Mouse (Mus musculus) ES-E14 (cell line): ENCODE results near the gene Isg20l2. TPM values are rescaled to one million over a fixed set of nuclear protein-coding genes. Genes with fewer than 3 reads are reported as not detected.
A peak's percentile ranks its signal among the peaks of the same experiment; 100 is the strongest.

Source experiments
- DNase-seq: peaks from one replicate; pipeline ENCODE4 v3.0.0-alpha.2; 2013; ENCODE audit warnings: low read depth, low spot score
- H3K27ac ChIP-seq: 2 replicates; pipeline ENCODE4 v1.5.1; 2012; ENCODE audit warnings: low read depth, mild to moderate bottlenecking, low read length, moderate library complexity, mixed read lengths; ENCODE audit not compliant: poor library complexity, insufficient read depth, severe bottlenecking
- H3K36me3 ChIP-seq: 2 replicates; pipeline ENCODE4 v1.6.1; 2012; ENCODE audit warnings: mild to moderate bottlenecking, low read length, moderate library complexity, mixed read lengths; ENCODE audit not compliant: control insufficient read depth, poor library complexity, insufficient read depth, severe bottlenecking
- H3K4me1 ChIP-seq, 2 experiments: fragments of 150-350 bp in 1 of 2; sonication (generic) in 1 of 2; 2 replicates each; pipeline ENCODE4 v1.6.1; 2012; ENCODE audit warnings: low read length in 2 of 2, mild to moderate bottlenecking in 1 of 2, mixed read lengths in 1 of 2; ENCODE audit not compliant: control insufficient read depth in 2 of 2, insufficient read depth in 2 of 2, poor library complexity in 1 of 2
- H3K4me3 ChIP-seq, 2 experiments: fragments of 150-350 bp in 1 of 2; sonication (generic) in 1 of 2; 2 replicates each; pipeline ENCODE4 v1.5.1; 2012; ENCODE audit warnings: low read length in 2 of 2, low read depth in 1 of 2, mild to moderate bottlenecking in 1 of 2, mixed read lengths in 1 of 2; ENCODE audit not compliant: insufficient read depth in 1 of 2, poor library complexity in 1 of 2, severe bottlenecking in 1 of 2
- H3K9ac ChIP-seq: 2 replicates; pipeline ENCODE4 v1.6.1; 2012; ENCODE audit warnings: low read depth, mild to moderate bottlenecking, low read length, mixed read lengths; ENCODE audit not compliant: poor library complexity, insufficient read depth, severe bottlenecking
- H3K9me3 ChIP-seq: fragments of 150-350 bp; sonication (generic); 2 replicates; pipeline ENCODE4 v1.6.1; 2012; ENCODE audit warnings: low read depth, mild to moderate bottlenecking, low read length; ENCODE audit not compliant: control insufficient read depth, insufficient read depth
- CHD2 ChIP-seq: IDR thresholded peaks from 2 replicates; pipeline ENCODE4 v1.6.1; 2014; ENCODE audit warnings: mild to moderate bottlenecking, low read depth, low read length, inconsistent platforms
- HCFC1 ChIP-seq: IDR thresholded peaks from 2 replicates; pipeline ENCODE4 v1.6.1; 2012; ENCODE audit warnings: low read length, inconsistent platforms, borderline replicate concordance; ENCODE audit not compliant: insufficient read depth
- MAFK ChIP-seq: IDR thresholded peaks from 2 replicates; pipeline ENCODE4 v1.6.1; 2014; ENCODE audit warnings: mild to moderate bottlenecking, low read depth, low read length, inconsistent platforms; ENCODE audit not compliant: insufficient read depth
- ZC3H11A ChIP-seq: IDR thresholded peaks from 2 replicates; pipeline ENCODE4 v1.6.1; 2012; ENCODE audit warnings: low read depth, mild to moderate bottlenecking, inconsistent platforms, low read length, borderline replicate concordance
- ZNF384 ChIP-seq: IDR thresholded peaks from 2 replicates; pipeline ENCODE4 v1.6.1; 2012; ENCODE audit warnings: low read depth, low read length, inconsistent platforms
- in situ Hi-C, 2 experiments: fragments of 600-800 bp; cut with MboI; formaldehyde crosslinking; loops; one replicate each; pipeline ENCODE4 v1.15.1; 2025; ENCODE audit warnings: low sequenced_read_pairs in 2 of 2, inconsistent platforms in 1 of 2; ENCODE audit not compliant: unreplicated experiment in 2 of 2
- total RNA-seq: library from RNA; depleted of rRNA; stranded (reverse); fragments of 300-350 nt; gene quantifications from 2 replicates; pipeline ENCODE4 v1.2.3, GENCODE M21; 2012

Gene Isg20l2
- total RNA-seq, 1 experiment, result 40.1 TPM

- TF ChIP-seq ZC3H11A (no peak), ZNF384 (no peak), HCFC1 (no peak), CHD2 (no peak), MAFK (no peak)
- H3K9me3 ChIP-seq, result no peaks in the 10 kb centered on the region
- no peak overlapping the region for H3K27ac ChIP-seq
- peaks cover 8% of the 10 kb centered on the region for H3K36me3 ChIP-seq
- H3K4me1 ChIP-seq, result peaks cover 6 to 46% of the 10 kb centered on the region in 2 experiments
- H3K9ac ChIP-seq, result no peak overlapping the region
- no peak for DNase-seq
- H3K4me3 ChIP-seq, result no peak overlapping the region
- in situ Hi-C loops, result no loop called here
Measured at GRCm38 (mm10) chr3:87946541-87946860, 16.4 kb downstream of the Isg20l2 start.

GRCm38 (mm10) chr3:87947056-87947810 is 17.1 kb downstream of the Isg20l2 start:
- Histone ChIP-seq H3K9me3 (no peaks in the 10 kb centered on the region), H3K27ac (no peak overlapping the region), H3K4me3 (peak overlapping the region in 1 of 2 experiments; percentile 33; a peak in 2 of 4 replicates), H3K36me3 (0 out of 2 replicates have a peak, but pooled peaks cover 4% of the 10 kb centered on the region), H3K4me1 (peaks cover 6 to 54% of the 10 kb centered on the region in 2 experiments), H3K9ac (no peak overlapping the region)
- DNase-seq, result no peak
- TF ChIP-seq ZNF384, result no peak
- TF ChIP-seq ZC3H11A, result no peak
- no peak for TF ChIP-seq MAFK
- TF ChIP-seq HCFC1, result no peak
- TF ChIP-seq CHD2, result no peak
- in situ Hi-C loops, result no loop called here

DNA sequence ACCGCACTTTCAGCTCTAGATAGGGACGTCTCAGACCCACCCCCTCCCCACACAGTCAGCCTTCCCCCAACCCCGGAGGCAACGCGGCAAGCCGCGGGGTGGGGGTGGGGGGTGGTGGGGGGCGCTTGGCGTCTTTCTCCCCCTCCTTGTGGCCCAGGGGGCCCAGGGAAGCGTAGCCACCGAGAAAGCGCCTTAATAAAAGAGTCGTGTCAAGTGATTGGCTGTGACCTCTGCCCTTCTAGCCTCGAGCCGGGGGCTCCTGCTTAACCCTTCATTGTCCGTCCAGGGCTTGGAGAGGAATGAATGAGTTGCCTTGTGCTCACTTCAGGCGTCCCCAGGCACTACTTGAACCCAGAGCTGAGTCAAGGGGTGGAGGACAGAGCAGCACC is 17.7 kb downstream of the Isg20l2 start:
- in situ Hi-C loops, result no loop called here

GRCm38 (mm10) chr3:87948378-87949265 is 18.5 kb downstream of the Isg20l2 start, which contains the start of gene Crabp2:
Crabp2 (plus strand) TSS chr3:87948666.
- Histone ChIP-seq H3K9ac (no peak within 1 kb of the TSS), H3K4me3 (peak within 1 kb of the TSS; percentile 33 to 45; a peak in 3 of 4 replicates), H3K27ac (no peak within 1 kb of the TSS), H3K36me3 (0 out of 2 replicates have a peak, but pooled peaks cover under 1% of the 10 kb centered on the region), H3K9me3 (no peaks in the 10 kb centered on the region), H3K4me1 (peaks cover 11 to 54% of the 10 kb centered on the region in 2 experiments)
- TF ChIP-seq CHD2 (no peak), MAFK (no peak), HCFC1 (no peak), ZNF384 (no peak), ZC3H11A (no peak)
- in situ Hi-C loops, result no loop called here
- DNase-seq, result no peak

More for the DNA sequence above, 17.7 kb downstream of the Isg20l2 start:
- DNase-seq, result no peak
- H3K9me3 ChIP-seq, result no peaks in the 10 kb centered on the region
- TF ChIP-seq HCFC1 (no peak), ZC3H11A (no peak), CHD2 (no peak), ZNF384 (no peak), MAFK (no peak)
- H3K4me3 ChIP-seq, result peak overlapping the region; percentile 33 to 45; a peak in 3 of 4 replicates
- no peak overlapping the region for H3K27ac ChIP-seq
- no peak overlapping the region for H3K9ac ChIP-seq
- peaks cover 8 to 54% of the 10 kb centered on the region in 2 experiments for H3K4me1 ChIP-seq
- 0 out of 2 replicates have a peak, but pooled peaks cover 4% of the 10 kb centered on the region for H3K36me3 ChIP-seq
